Mouse (Mus musculus) left cerebral cortex, postnatal 10 days (tissue): ENCODE results near the gene Angptl7. TPM values are rescaled to one million over a fixed set of nuclear protein-coding genes. Genes with fewer than 3 reads are reported as not detected.
A peak's percentile ranks its signal among the peaks of the same experiment; 100 is the strongest.

Experiments used
- DNase-seq, 2 experiments: peaks; one replicate each; pipeline ENCODE4 v3.0.0; 2021 to 2022; ENCODE audit warnings: low spot score in 2 of 2, mixed read lengths in 1 of 2; ENCODE audit errors: extremely low spot score in 1 of 2
- intact Hi-C: fragments of 180-260 bp; cut with DNase I; formaldehyde crosslinking; loops from one replicate; pipeline ENCODE4 v1.15.1; 2025
- total RNA-seq, 2 experiments: library from RNA; stranded (reverse); gene quantifications; 2 replicates each; pipeline ENCODE4 v1.2.3; 2021

Gene Angptl7
- total RNA-seq, 2 experiments from 2014 or later, result 0.36 to 0.53 TPM

DNA sequence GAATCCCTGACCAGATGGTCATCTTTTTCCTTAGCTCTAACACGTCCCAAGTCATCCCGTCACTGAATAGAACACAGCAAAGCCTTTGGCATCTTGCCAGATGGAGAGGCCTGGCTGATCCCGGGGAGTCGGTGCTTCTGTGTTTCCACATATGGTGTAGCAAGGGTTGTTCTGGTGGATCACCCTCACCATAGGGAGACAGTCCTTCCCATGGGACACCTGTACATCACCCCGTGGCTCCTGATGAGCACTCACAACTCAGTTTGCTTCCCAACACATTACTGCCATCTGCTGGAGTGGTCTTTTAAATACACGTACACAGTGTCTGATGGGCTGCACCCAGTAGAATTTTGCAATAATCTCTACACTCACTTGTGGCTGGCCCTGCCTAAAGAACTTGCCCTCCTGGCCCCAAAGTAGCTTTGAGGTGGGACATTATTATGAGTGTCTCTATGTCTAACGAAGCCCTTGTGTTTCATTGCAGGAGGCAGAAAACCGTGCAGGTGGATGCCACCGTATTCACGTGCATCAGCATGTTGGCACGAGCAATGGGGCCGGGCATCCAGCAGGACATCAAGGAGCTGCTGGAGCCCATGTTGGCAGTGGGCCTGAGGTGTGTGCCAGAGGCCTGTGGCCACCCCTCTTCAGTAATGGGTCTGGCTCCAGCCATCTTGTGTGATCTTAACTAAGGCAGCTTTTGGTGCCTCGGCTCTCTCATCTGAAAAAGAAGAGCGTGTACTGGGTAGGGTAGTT is 36.9 kb downstream of the Angptl7 start:
- peak; percentile 26 to 42 for DNase-seq
- intact Hi-C loops, result no loop called here

DNA sequence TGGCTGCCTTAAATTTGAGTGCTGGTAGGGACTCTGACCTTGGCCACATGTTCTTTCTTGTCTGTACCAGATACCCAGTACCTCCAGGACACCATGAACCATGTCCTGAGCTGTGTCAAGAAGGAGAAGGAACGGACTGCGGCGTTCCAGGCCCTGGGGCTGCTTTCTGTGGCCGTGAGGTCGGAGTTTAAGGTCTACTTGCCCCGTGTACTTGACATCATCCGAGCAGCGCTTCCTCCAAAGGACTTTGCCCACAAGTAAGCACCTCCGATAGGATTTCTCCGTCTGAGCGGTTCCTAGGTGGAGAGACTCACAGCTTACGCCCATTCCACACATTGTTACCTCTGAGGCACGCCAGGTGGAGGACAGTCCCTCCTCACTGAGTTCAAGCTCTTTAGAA is 37.5 kb downstream of the Angptl7 start:
- intact Hi-C loops, result no loop called here

DNA sequence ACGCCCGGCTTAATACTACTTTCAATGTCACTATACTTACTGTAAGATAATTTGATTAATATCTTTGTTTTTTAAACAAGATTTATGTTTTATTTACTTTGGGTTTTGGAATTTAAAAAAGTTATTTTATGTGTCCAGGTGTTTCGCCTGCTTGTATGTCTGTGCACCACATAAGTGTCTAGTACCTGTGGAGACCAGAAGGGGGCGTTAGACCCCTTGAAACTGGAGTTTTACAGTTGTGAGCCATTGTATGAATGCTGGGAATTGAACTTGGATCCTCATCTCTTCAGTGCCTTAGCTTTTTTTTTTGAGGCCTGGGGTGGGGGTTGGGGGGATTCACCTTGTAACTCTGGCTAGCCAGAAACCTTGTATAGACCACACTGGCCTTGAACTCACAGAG is 38.5 kb downstream of the Angptl7 start:
- intact Hi-C loops, result no loop called here
- no peak for DNase-seq

More for the DNA sequence above, 37.5 kb downstream of the Angptl7 start:
- DNase-seq, result no peak

DNA sequence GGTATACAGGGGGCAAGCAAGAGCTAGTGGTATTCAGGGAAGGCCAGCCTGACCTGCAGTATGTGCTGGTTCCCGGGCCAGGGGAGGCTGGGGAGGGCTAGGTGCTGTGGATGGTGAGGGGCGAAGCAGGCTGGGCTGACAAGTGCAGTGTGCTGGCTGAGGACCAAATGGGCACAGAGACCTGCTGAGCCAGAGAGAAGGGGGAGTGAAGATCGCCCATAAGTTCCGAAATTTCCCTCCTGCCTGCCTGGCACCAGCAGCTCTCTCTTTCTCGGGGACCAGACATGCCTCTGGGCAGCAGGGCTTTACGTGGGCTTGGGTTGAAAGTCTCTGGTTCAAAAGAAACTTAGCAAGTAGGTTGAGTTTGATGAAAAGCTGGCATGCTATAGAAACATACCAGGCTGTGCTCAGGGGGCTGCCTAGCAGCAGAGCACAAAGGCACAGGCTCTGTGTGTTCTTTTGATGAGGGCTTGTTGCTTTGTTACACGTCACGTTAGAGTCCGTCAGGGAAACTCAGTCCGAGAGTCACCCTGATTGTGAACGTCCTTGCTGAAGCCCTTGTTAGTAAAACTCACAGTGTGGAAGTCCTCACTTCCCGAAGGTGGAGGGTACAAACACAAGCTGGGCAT is 39.5 kb downstream of the Angptl7 start:
- intact Hi-C loops, result no loop called here
- peak in 1 of 2 experiments; percentile 46 for DNase-seq

DNA sequence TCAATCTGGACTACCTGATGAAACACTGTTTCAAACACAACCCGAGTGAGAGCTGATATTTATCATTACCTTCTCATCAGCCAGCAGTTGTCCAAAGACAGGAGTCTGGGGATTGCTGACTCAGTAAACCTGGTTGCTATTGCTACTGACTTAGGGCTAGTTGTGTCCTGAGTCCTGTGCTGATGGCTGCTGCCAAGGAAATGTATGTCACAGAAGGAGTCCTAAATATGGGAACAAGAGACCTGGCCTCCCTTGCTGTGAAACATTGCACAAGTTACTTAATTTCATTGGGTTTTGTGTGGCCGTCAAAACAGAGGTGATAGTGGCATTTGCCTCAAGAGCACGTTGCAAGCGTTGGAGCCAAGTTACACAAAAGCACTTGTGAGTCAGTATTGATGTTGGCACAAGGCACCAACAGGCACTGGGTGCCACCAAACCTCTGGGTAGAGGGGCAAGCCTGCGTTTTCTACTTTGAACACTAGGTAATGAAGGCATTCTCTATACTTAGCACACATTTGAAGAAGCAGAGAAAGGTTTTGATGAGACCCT is 44.7 kb downstream of the Angptl7 start:
- intact Hi-C loops, result no loop called here
- no peak for DNase-seq

DNA sequence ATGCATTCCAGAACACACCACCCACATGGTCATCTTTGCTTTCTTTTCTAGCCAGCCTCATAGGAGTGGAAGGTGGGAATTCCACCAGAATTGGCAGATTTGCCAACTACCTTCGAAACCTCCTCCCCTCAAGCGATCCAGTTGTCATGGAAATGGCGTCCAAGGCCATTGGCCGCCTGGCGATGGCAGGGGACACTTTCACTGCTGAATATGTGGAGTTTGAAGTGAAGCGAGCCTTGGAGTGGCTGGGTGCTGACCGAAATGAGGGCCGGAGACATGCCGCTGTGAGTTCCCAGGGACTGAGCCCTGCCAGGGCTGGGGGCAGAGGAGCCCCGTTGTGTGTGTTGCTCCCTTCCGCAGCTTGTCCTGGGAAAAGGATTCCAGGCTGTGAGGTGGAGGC is 46.6 kb downstream of the Angptl7 start:
- intact Hi-C loops, result no loop called here
- no peak for DNase-seq

DNA sequence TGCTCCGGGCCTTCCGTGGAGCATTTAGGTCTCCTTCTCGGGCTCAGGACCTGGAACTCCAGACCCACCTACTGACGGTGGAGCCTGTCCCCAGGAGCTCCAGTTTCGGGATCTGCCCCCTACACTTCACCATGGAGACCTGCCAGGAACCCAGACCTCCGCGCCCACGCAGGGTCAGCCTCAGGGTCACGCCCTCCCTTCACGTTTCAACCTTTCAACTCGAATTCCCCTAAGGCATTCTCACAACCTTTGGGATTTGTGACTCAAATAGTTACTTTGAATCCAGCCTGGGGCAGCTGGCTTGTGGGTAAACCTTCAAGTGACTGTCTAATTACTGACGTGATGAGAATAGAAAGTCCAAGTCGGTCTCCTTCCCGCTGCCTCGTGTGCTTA is 51.4 kb downstream of the Angptl7 start:
- intact Hi-C loops, result no loop called here
- peak in 1 of 2 experiments; percentile 68 for DNase-seq

DNA sequence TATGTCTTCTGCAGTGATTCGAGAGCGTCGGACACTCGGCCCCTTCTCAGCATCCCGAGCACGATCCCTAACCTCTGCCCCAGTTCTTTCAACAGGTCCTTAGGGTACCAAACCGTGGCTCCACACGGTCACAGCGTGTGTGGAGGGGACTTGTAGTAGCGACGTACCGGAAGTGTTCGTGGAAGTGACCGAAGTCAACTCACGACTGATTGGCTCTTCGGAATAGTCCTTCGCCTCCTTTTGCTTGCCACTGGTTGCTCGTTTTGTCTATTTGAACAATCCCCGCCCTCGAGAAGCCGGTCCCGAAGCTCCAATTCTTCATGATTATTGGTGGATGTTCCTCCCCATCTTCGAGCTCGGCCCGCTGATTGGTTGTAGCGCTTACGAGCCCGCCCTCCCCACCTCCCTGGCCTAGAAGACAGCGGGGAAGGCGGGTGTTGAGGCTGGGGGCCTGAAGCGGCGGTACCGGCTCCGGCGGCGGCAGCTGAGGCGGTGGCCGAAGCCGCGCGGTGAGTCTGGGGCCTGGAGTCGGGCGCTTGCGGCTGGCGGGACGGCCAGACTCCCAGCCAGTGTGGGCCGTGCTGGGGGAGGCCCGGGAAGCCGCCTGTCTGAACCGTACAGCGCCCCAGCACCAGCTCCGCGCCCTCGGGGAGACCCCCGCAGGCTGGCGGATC is 51.9 kb downstream of the Angptl7 start, which contains the start of gene Mtor:
TSS of gene Mtor (plus strand) at position 433 of the 674 bp plus-strand sequence.
- intact Hi-C loops, result no loop called here
- DNase-seq, result peak; percentile 95 to 98

Other genes starting within 250 kb of the Angptl7 start
- 10 to 100 TPM; 19.2 to 20.4 TPM for gene Disp3, start 212.5 kb downstream of the Angptl7 start, total RNA-seq
- 1 to 10 TPM; 8.5 to 8.9 TPM for gene Ubiad1, start 55.7 kb downstream of the Angptl7 start, total RNA-seq
- 10 to 100 TPM; 86.6 to 93.8 TPM for gene Mtor, start 51.8 kb downstream of the Angptl7 start, total RNA-seq
- 10 to 100 TPM; 54.1 to 56.6 TPM for gene Exosc10, start 58.0 kb upstream of the Angptl7 start, total RNA-seq
- gene Srm, start 91.0 kb upstream of the Angptl7 start, total RNA-seq, result 10 to 100 TPM; 82.0 to 88.0 TPM
- 1 to 10 TPM; 1.6 to 1.7 TPM for gene Masp2, start 102.1 kb upstream of the Angptl7 start, total RNA-seq
- 100 to 1,000 TPM; 190 TPM for gene Tardbp, start 126.6 kb upstream of the Angptl7 start, total RNA-seq
- gene Gm572, start 142.9 kb upstream of the Angptl7 start, total RNA-seq, result not detected